Mouse (Mus musculus): ENCODE results near the gene Exoc4. TPM values are rescaled to one million over a fixed set of nuclear protein-coding genes. Genes with fewer than 3 reads are reported as not detected.

Gene Exoc4
- polyA plus RNA-seq, 1 experiment = 9.6 TPM

- TF ChIP-seq POLR2A (IDR thresholded peaks at IDR 0.05; ENCODE audit: low read depth, low read length) (no peak), CTCF (conservative IDR thresholded peaks at IDR 0.05; ENCODE audit: insufficient read depth, insufficient read length, low read depth, low read length) (no peak)
- no peak for DNase-seq
- H3K27me3 ChIP-seq (replicated peaks; ENCODE audit: control insufficient read depth, insufficient read depth, low read length) = no peaks in the 10 kb centered on the region
- H3K4me1 ChIP-seq (ENCODE audit: control insufficient read depth, insufficient read depth, low read length) = no peaks in the 10 kb centered on the region
- H3K36me3 ChIP-seq (ENCODE audit: control insufficient read depth, insufficient read depth, low read length) = no peaks in the 10 kb centered on the region
- H3K27ac ChIP-seq (ENCODE audit: insufficient read depth, low read depth, low read length) = no peak overlapping the region
- H3K4me3 ChIP-seq (ENCODE audit: insufficient read depth, low read depth, low read length) = no peak overlapping the region
Measured at GRCm38 (mm10) chr6:33425007-33425406, 176.1 kb downstream of the Exoc4 start.

GRCm38 (mm10) chr6:33431207-33431787 is 182.4 kb downstream of the Exoc4 start:
- no peaks in the 10 kb centered on the region for H3K4me1 ChIP-seq (ENCODE audit: control insufficient read depth, insufficient read depth, low read length)
- TF ChIP-seq CTCF (conservative IDR thresholded peaks at IDR 0.05; ENCODE audit: insufficient read depth, insufficient read length, low read depth, low read length) (no peak), POLR2A (IDR thresholded peaks at IDR 0.05; ENCODE audit: low read depth, low read length) (no peak)
- H3K27me3 ChIP-seq (replicated peaks; ENCODE audit: control insufficient read depth, insufficient read depth, low read length) = no peaks in the 10 kb centered on the region
- no peaks in the 10 kb centered on the region for H3K36me3 ChIP-seq (ENCODE audit: control insufficient read depth, insufficient read depth, low read length)
- no peak overlapping the region for H3K4me3 ChIP-seq (ENCODE audit: insufficient read depth, low read depth, low read length)
- H3K27ac ChIP-seq (ENCODE audit: insufficient read depth, low read depth, low read length) = no peak overlapping the region
- 57% methylated on average over 4 of the region's 4 CpGs for WGBS
- no peak for DNase-seq

- no peak for TF ChIP-seq POLR2A (IDR thresholded peaks at IDR 0.05; ENCODE audit: low read depth, low read length)
- TF ChIP-seq CTCF (conservative IDR thresholded peaks at IDR 0.05; ENCODE audit: insufficient read depth, insufficient read length, low read depth, low read length) = no peak
- Histone ChIP-seq H3K27me3 (replicated peaks; ENCODE audit: control insufficient read depth, insufficient read depth, low read length) (no peaks in the 10 kb centered on the region), H3K4me1 (ENCODE audit: control insufficient read depth, insufficient read depth, low read length) (no peaks in the 10 kb centered on the region), H3K36me3 (ENCODE audit: control insufficient read depth, insufficient read depth, low read length) (no peaks in the 10 kb centered on the region; the same call in 1 of the 2 replicates), H3K27ac (ENCODE audit: insufficient read depth, low read depth, low read length) (no peak overlapping the region), H3K4me3 (ENCODE audit: insufficient read depth, low read depth, low read length) (no peak overlapping the region)
- WGBS = 79% methylated on average over 1 of the region's 1 CpGs
- no peak for DNase-seq
Measured at GRCm38 (mm10) chr6:33440508-33440907, 191.6 kb downstream of the Exoc4 start.

- no peaks in the 10 kb centered on the region for H3K27me3 ChIP-seq (replicated peaks; ENCODE audit: control insufficient read depth, insufficient read depth, low read length)
- TF ChIP-seq CTCF (conservative IDR thresholded peaks at IDR 0.05; ENCODE audit: insufficient read depth, insufficient read length, low read depth, low read length) (no peak), POLR2A (IDR thresholded peaks at IDR 0.05; ENCODE audit: low read depth, low read length) (no peak)
- WGBS = 96% methylated on average over 2 of the region's 2 CpGs
- no peak overlapping the region for H3K4me3 ChIP-seq (ENCODE audit: insufficient read depth, low read depth, low read length)
- H3K4me1 ChIP-seq (ENCODE audit: control insufficient read depth, insufficient read depth, low read length) = no peaks in the 10 kb centered on the region
- no peak overlapping the region for H3K27ac ChIP-seq (ENCODE audit: insufficient read depth, low read depth, low read length)
- no peaks in the 10 kb centered on the region for H3K36me3 ChIP-seq (ENCODE audit: control insufficient read depth, insufficient read depth, low read length)
- DNase-seq = no peak
Measured at GRCm38 (mm10) chr6:33453810-33454209, 204.9 kb downstream of the Exoc4 start.

DNA sequence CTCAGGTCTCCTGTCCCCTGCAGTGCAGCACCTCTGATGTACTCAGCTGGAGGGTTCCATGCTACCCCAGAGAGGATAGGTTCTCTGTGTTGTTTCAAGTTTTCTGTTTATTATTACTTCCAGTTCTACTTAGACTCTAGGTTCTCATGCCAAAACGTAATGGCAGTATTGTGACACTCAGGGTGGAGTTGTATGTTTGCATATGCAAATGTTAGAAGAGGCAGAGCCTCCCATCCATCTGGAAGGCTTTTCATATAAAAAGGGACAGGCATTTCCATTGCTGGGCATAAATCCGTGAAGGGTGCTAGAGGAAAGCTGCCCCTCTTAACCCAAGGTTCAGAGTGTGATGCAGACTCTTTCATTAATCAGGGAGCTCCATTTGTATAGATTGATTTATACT is 205.5 kb downstream of the Exoc4 start:
- H3K36me3 ChIP-seq (ENCODE audit: control insufficient read depth, insufficient read depth, low read length) = no peaks in the 10 kb centered on the region

DNA sequence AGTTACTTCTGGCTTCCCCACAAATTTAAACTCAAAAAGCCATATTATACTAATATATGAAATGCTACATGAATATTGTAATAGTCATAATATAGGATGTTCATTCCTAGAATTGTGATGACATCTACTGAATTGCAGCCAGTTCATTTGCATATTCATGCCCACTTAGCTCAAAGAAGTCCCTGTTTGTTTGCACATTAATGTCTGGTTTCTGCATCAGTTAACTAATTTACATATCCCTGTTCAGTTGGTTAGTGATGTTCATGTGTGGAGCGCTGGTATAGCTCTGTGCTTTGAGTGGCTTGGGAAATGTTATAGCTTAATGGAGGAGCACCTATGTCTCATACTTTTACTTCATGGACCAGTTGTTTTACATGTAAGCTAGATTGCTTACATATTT is 206.4 kb downstream of the Exoc4 start:
- DNase-seq = no peak
- Histone ChIP-seq H3K4me1 (ENCODE audit: control insufficient read depth, insufficient read depth, low read length) (no peaks in the 10 kb centered on the region), H3K4me3 (ENCODE audit: insufficient read depth, low read depth, low read length) (no peak overlapping the region), H3K27me3 (replicated peaks; ENCODE audit: control insufficient read depth, insufficient read depth, low read length) (no peaks in the 10 kb centered on the region), H3K27ac (ENCODE audit: insufficient read depth, low read depth, low read length) (no peak overlapping the region), H3K36me3 (ENCODE audit: control insufficient read depth, insufficient read depth, low read length) (no peaks in the 10 kb centered on the region)
- TF ChIP-seq POLR2A (IDR thresholded peaks at IDR 0.05; ENCODE audit: low read depth, low read length) (no peak), CTCF (conservative IDR thresholded peaks at IDR 0.05; ENCODE audit: insufficient read depth, insufficient read length, low read depth, low read length) (no peak)
- WGBS = 88% methylated on average over 1 of the region's 1 CpGs

More for the DNA sequence above, 205.5 kb downstream of the Exoc4 start:
- Histone ChIP-seq H3K27me3 (replicated peaks; ENCODE audit: control insufficient read depth, insufficient read depth, low read length) (no peaks in the 10 kb centered on the region), H3K4me3 (ENCODE audit: insufficient read depth, low read depth, low read length) (no peak overlapping the region), H3K27ac (ENCODE audit: insufficient read depth, low read depth, low read length) (no peak overlapping the region), H3K4me1 (ENCODE audit: control insufficient read depth, insufficient read depth, low read length) (no peaks in the 10 kb centered on the region)
- 61% methylated on average over 2 of the region's 2 CpGs for WGBS
- TF ChIP-seq POLR2A (IDR thresholded peaks at IDR 0.05; ENCODE audit: low read depth, low read length) (no peak), CTCF (conservative IDR thresholded peaks at IDR 0.05; ENCODE audit: insufficient read depth, insufficient read length, low read depth, low read length) (no peak)
- DNase-seq = no peak

- Histone ChIP-seq H3K36me3 (ENCODE audit: control insufficient read depth, insufficient read depth, low read length) (no peaks in the 10 kb centered on the region), H3K4me1 (ENCODE audit: control insufficient read depth, insufficient read depth, low read length) (no peaks in the 10 kb centered on the region), H3K27me3 (replicated peaks; ENCODE audit: control insufficient read depth, insufficient read depth, low read length) (no peaks in the 10 kb centered on the region), H3K4me3 (ENCODE audit: insufficient read depth, low read depth, low read length) (no peak overlapping the region), H3K27ac (ENCODE audit: insufficient read depth, low read depth, low read length) (no peak overlapping the region)
- DNase-seq = no peak
- 86% methylated on average over 3 of the region's 3 CpGs for WGBS
- no peak for TF ChIP-seq CTCF (conservative IDR thresholded peaks at IDR 0.05; ENCODE audit: insufficient read depth, insufficient read length, low read depth, low read length)
- TF ChIP-seq POLR2A (IDR thresholded peaks at IDR 0.05; ENCODE audit: low read depth, low read length) = no peak
Measured at GRCm38 (mm10) chr6:33464862-33465261, 216.0 kb downstream of the Exoc4 start.

All from kidney, adult 2 months (tissue).